Mouse (Mus musculus) ES-Bruce4 (cell line): ENCODE data around the gene Mlc1.

Experiments
- CTCF ChIP-seq: IDR thresholded peaks from one replicate; pipeline ENCODE4 v1.8.1; 2011; ENCODE audit warnings: low read depth, low read length
- POLR2A ChIP-seq: IDR thresholded peaks from one replicate; pipeline ENCODE4 v1.8.1; 2011; ENCODE audit warnings: low read length; ENCODE audit not compliant: insufficient read depth

DNA sequence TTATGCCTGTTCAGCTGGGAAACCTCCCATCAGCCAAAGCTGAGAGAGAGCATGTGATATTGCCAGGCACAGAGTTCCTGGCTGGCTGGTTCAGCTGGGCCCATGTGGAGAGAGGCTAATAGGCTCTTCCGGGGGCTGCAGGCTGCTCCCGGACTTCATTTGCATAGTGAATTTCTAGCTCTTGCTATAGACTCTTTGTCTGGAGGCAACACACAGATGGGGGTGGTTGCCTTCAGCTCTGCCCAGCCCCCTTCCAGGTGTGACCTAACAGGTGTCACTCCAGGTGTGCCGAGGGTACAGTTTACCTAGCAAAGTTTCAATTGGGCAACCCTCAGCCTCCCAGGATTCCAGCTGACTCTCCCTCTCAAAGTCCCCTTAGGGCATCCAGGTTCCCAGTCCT lies 62.4 kb downstream of the Mlc1 start:
- TF ChIP-seq POLR2A: no peak
- no peak for TF ChIP-seq CTCF
